Mouse (Mus musculus) fibroblast of lung, adult 2 months (primary cell): Measurements from ENCODE around the gene Plxnd1.

Experiments used
- DNase-seq: peaks from one replicate; pipeline ENCODE4 v3.0.0-alpha.2; 2011; ENCODE audit warnings: low read depth

Gene Plxnd1

GRCm38 (mm10) chr6:115956922-115957601 is 37.7 kb downstream of the Plxnd1 start:
- DNase-seq = peak; percentile 29

GRCm38 (mm10) chr6:115956418-115956921 is 38.3 kb downstream of the Plxnd1 start:
- DNase-seq = no peak

GRCm38 (mm10) chr6:115955664-115956063 is 39.1 kb downstream of the Plxnd1 start:
- DNase-seq = no peak

GRCm38 (mm10) chr6:115955169-115955568 is 39.6 kb downstream of the Plxnd1 start:
- DNase-seq = no peak

- DNase-seq = no peak
These were observed 40.2 kb downstream of the Plxnd1 start for GRCm38 (mm10) chr6:115954506-115955074.

- DNase-seq = no peak
These were observed 48.4 kb downstream of the Plxnd1 start for GRCm38 (mm10) chr6:115946389-115946788.

GRCm38 (mm10) chr6:115945633-115946032 is 49.2 kb downstream of the Plxnd1 start:
- DNase-seq = no peak

- DNase-seq = no peak
These were observed 50.2 kb downstream of the Plxnd1 start, which contains the start of gene H1foo for GRCm38 (mm10) chr6:115944638-115945037. TSS of gene H1foo (plus strand) at chr6:115944938.

GRCm38 (mm10) chr6:115943498-115944427 is 51.0 kb downstream of the Plxnd1 start:
- DNase-seq = peak; percentile 37

GRCm38 (mm10) chr6:115941128-115941527 is 53.7 kb downstream of the Plxnd1 start:
- no peak for DNase-seq

- DNase-seq = no peak
These were observed 54.2 kb downstream of the Plxnd1 start for GRCm38 (mm10) chr6:115940603-115941002.

- DNase-seq = no peak
These were observed 56.0 kb downstream of the Plxnd1 start for GRCm38 (mm10) chr6:115938798-115939197.

GRCm38 (mm10) chr6:115938011-115938410 is 56.8 kb downstream of the Plxnd1 start:
- no peak for DNase-seq

- DNase-seq = no peak
These were observed 59.3 kb downstream of the Plxnd1 start for GRCm38 (mm10) chr6:115935544-115935943.

GRCm38 (mm10) chr6:115932391-115932790 is 62.4 kb downstream of the Plxnd1 start:
- DNase-seq = no peak

GRCm38 (mm10) chr6:115931639-115932038 is 63.2 kb downstream of the Plxnd1 start, which contains the start of gene Rho:
TSS of gene Rho (plus strand) at chr6:115931748.
- DNase-seq = no peak

GRCm38 (mm10) chr6:115930018-115930417 is 64.8 kb downstream of the Plxnd1 start:
- DNase-seq = no peak

GRCm38 (mm10) chr6:115927292-115928242 is 67.2 kb downstream of the Plxnd1 start:
- no peak for DNase-seq

- DNase-seq = no peak
These were observed 68.4 kb downstream of the Plxnd1 start for GRCm38 (mm10) chr6:115926416-115926815.

- no peak for DNase-seq
These were observed 70.0 kb downstream of the Plxnd1 start for GRCm38 (mm10) chr6:115924829-115925228.

GRCm38 (mm10) chr6:115919876-115920275 is 74.9 kb downstream of the Plxnd1 start:
- no peak for DNase-seq
